Mouse (Mus musculus): Measurements from ENCODE around the gene Ell2.

DNA sequence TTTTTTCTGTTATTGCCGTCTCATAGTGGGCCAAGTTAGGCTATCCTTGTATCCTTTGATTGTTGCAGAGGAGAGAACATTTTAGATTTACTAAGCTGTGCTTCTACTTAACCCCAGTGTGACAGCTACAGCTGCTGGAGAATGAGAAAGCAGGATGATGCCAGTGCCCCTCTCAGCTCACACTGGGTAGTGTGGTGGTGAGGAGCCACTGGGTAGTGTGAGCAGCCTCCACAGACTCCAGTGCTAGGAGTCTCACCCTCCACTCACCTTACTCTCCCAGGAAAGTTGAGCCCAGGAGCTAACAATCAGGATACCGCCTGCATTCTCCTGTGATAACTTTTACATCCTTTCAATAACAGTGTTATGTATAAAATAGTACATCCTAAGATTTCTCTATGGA lies 60.4 kb downstream of the Ell2 start:
- no peak for TF ChIP-seq CTCF (IDR thresholded peaks at IDR 0.05; ENCODE audit: low read depth)
- TF ChIP-seq EP300 (IDR thresholded peaks at IDR 0.05; ENCODE audit: low read depth) = no peak
